Mouse (Mus musculus): ENCODE data around the gene Vsig1. TPM values are rescaled to one million over a fixed set of nuclear protein-coding genes. Genes with fewer than 3 reads are reported as not detected.

Vsig1 gene
- 0.19 and 0.89 TPM in 2 replicates for polyA plus RNA-seq (2014; fragmentation: Nextera tagmentation; extraction: Ambion mirVana)

DNA sequence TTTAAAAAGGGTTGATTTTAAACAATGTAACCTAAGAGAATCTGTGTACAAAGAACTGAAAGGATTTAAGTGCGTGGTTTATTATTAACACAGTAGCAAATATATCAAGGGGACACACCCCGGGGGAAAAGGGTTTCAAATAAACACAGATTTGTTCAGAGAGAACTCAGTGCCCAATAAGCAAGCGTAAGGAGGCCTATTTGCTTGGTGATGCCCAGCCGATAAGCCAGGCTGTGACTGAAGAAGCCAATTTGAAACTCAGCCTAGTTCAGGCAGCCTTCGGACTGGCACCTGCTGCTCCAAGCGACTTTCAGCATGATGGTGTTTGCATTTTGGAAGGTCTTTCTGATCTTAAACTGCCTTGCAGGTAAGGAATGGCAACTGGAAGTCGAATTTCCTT is at the start of gene Vsig1:
Gene Vsig1 (plus strand): TSS at position 249 of the 400 bp plus-strand sequence.
- H3K4me2 ChIP-seq (ENCODE audit: low read length): no peak within 1 kb of the TSS
- 46% methylated on average over 7 of the region's 7 CpGs for WGBS
- no peak within 1 kb of the TSS for H3K27ac ChIP-seq (ENCODE audit: low read depth)
- H3K4me3 ChIP-seq (ENCODE audit: low read depth, low read length): no peak within 1 kb of the TSS
- 0 out of 2 replicates have a peak, but pooled peaks cover 3% of the 10 kb centered on the region for H3K27me3 ChIP-seq (replicated peaks; ENCODE audit: control insufficient read depth, insufficient read depth, low read length)
- H3K4me1 ChIP-seq (replicated peaks; ENCODE audit: control insufficient read depth, insufficient read depth, low read length): no peaks in the 10 kb centered on the region
- H3K36me3 ChIP-seq (ENCODE audit: control insufficient read depth, insufficient read depth, low read length): no peaks in the 10 kb centered on the region
- ATAC-seq (replicated peaks; ENCODE audit: low FRiP score, low TSS enrichment, low read depth): no peak
- no peak within 1 kb of the TSS for H3K9ac ChIP-seq (ENCODE audit: low read length)
- no peak for DNase-seq (ENCODE audit: low spot score)
- no peaks in the 10 kb centered on the region for H3K9me3 ChIP-seq (ENCODE audit: control insufficient read depth, low read length)

DNA sequence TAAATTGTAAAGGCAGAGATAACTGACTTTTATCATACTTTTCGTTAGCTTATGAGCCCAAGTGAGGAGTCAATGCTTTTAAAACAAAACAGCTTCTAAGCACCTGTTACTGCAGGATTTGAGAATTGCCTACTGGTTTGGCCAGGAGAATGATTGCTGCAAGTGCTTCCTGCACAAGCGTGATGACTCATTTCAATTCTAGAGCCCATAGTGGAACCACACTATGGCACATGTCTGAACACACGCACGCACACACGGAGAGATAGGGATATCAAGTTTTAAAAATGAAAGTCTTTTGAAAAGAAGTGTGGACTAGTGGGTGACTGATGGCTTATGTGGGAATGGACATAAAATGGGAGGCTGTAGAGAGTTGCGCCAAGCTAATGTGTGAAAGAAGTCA is 44.6 kb upstream of the Vsig1 start:
- Histone ChIP-seq H3K4me3 (ENCODE audit: low read depth, low read length) (no peak overlapping the region), H3K4me2 (ENCODE audit: low read length) (no peak overlapping the region), H3K27ac (ENCODE audit: low read depth) (no peak overlapping the region), H3K9me3 (ENCODE audit: control insufficient read depth, low read length) (no peaks in the 10 kb centered on the region), H3K4me1 (replicated peaks; ENCODE audit: control insufficient read depth, insufficient read depth, low read length) (no peaks in the 10 kb centered on the region), H3K36me3 (ENCODE audit: control insufficient read depth, insufficient read depth, low read length) (no peaks in the 10 kb centered on the region), H3K9ac (ENCODE audit: low read length) (no peak overlapping the region), H3K27me3 (replicated peaks; ENCODE audit: control insufficient read depth, insufficient read depth, low read length) (no peaks in the 10 kb centered on the region)
- WGBS: 88% methylated on average over 6 of the region's 6 CpGs
- ATAC-seq (replicated peaks; ENCODE audit: low FRiP score, low TSS enrichment, low read depth) (no peak), DNase-seq (ENCODE audit: low spot score) (no peak)

DNA sequence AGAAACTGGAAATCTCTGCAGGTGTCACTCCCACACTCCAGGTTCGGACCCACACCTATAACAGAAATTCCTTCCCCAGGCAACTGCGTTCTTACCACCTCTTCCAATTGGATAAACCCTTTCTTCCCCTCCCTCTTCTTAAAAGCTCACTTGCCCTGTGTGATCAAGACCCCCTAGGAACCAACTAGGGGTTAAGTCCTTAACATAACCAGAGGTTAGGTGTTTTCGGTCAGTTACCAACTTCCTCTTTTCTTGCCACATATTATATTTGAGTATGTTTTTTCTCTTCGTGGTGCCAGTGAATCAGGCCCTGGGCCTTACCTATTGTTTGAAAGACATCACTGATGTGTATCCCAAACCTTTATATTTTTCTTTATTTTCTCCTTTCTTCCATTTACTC is 44.0 kb upstream of the Vsig1 start:
- H3K4me1 ChIP-seq (replicated peaks; ENCODE audit: control insufficient read depth, insufficient read depth, low read length): no peaks in the 10 kb centered on the region
- no peak overlapping the region for H3K27ac ChIP-seq (ENCODE audit: low read depth)
- no peaks in the 10 kb centered on the region for H3K9me3 ChIP-seq (ENCODE audit: control insufficient read depth, low read length)
- H3K4me3 ChIP-seq (ENCODE audit: low read depth, low read length): no peak overlapping the region
- H3K9ac ChIP-seq (ENCODE audit: low read length): no peak overlapping the region
- H3K36me3 ChIP-seq (ENCODE audit: control insufficient read depth, insufficient read depth, low read length): no peaks in the 10 kb centered on the region
- ATAC-seq (replicated peaks; ENCODE audit: low FRiP score, low TSS enrichment, low read depth) (no peak), DNase-seq (ENCODE audit: low spot score) (no peak)
- no peaks in the 10 kb centered on the region for H3K27me3 ChIP-seq (replicated peaks; ENCODE audit: control insufficient read depth, insufficient read depth, low read length)
- H3K4me2 ChIP-seq (ENCODE audit: low read length): no peak overlapping the region
- 86% methylated on average over 4 of the region's 4 CpGs for WGBS

DNA sequence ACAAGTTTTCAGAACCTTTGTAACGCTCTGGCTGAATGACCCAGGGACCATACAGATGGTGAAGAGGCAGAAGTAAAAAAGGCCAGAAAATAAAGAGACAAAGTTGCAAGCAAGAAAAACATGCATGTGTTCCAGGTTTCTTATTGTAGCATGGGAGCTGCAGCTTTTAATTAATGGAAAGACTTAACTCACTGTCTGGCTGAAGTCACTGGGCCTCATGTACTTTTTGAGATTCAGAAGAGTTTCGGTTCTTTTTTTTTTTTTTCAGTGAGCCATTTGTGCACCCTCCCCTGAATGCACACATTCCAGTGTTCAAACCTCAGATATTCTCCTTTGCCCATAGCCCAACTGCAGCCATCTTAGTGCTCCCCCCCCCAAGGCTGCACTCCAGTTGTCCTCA is 20.2 kb upstream of the Vsig1 start:
- 0 out of 2 replicates have a peak, but pooled peaks cover 3% of the 10 kb centered on the region for H3K27me3 ChIP-seq (replicated peaks; ENCODE audit: control insufficient read depth, insufficient read depth, low read length)
- H3K9me3 ChIP-seq (ENCODE audit: control insufficient read depth, low read length): no peaks in the 10 kb centered on the region
- DNase-seq (ENCODE audit: low spot score) (no peak), ATAC-seq (replicated peaks; ENCODE audit: low FRiP score, low TSS enrichment, low read depth) (no peak)
- 79% methylated on average over 2 of the region's 2 CpGs for WGBS
- H3K4me2 ChIP-seq (ENCODE audit: low read length): no peak overlapping the region
- H3K4me3 ChIP-seq (ENCODE audit: low read depth, low read length): no peak overlapping the region
- no peak overlapping the region for H3K9ac ChIP-seq (ENCODE audit: low read length)
- no peaks in the 10 kb centered on the region for H3K36me3 ChIP-seq (ENCODE audit: control insufficient read depth, insufficient read depth, low read length)
- H3K4me1 ChIP-seq (replicated peaks; ENCODE audit: control insufficient read depth, insufficient read depth, low read length): no peaks in the 10 kb centered on the region
- no peak overlapping the region for H3K27ac ChIP-seq (ENCODE audit: low read depth)

DNA sequence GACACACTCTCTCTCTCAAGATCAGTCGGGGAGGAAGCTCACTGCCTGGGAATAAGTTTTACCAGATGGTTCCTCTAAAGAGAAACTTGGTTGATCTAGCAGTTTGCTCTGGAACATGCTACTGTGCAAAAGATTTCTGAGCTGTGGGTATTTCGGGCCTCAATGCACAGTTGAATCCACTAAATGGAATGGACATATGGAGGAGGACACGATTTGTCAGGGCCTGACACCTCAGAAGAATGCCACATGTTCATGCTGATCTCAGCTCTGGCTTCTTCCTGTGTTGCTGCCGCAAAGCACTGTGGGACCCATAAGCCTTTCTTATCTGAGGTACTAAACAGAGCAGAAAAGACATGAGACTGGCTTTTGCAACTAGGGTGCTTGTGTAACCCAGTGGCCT is 15.6 kb upstream of the Vsig1 start:
- Histone ChIP-seq H3K27me3 (replicated peaks; ENCODE audit: control insufficient read depth, insufficient read depth, low read length) (0 out of 2 replicates have a peak, but pooled peaks cover 3% of the 10 kb centered on the region), H3K9me3 (ENCODE audit: control insufficient read depth, low read length) (no peaks in the 10 kb centered on the region), H3K9ac (ENCODE audit: low read length) (no peak overlapping the region), H3K27ac (ENCODE audit: low read depth) (no peak overlapping the region), H3K4me2 (ENCODE audit: low read length) (no peak overlapping the region), H3K36me3 (ENCODE audit: control insufficient read depth, insufficient read depth, low read length) (no peaks in the 10 kb centered on the region), H3K4me1 (replicated peaks; ENCODE audit: control insufficient read depth, insufficient read depth, low read length) (no peaks in the 10 kb centered on the region), H3K4me3 (ENCODE audit: low read depth, low read length) (no peak overlapping the region)
- 77% methylated on average over 4 of the region's 4 CpGs for WGBS
- ATAC-seq (replicated peaks; ENCODE audit: low FRiP score, low TSS enrichment, low read depth) (no peak), DNase-seq (ENCODE audit: low spot score) (no peak)

DNA sequence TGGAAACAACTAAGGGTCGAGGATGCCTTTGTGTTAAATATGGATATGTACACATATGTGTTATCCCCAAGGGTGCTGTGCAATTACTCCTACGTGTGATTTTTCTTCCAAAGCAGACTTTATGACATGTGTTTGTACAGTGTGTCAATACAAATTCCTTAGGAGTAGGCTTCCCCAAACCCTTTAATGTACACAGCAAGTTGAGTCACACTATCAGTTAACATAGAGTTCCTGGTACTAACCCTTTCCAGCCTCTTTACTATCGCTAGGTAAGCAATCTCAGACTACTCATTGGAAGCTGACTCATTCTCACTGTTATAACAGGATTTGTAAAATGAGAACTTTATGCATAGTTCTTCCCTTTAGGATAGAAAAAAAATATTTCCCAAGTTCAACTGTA is 3.9 kb upstream of the Vsig1 start:
- DNase-seq (ENCODE audit: low spot score) (no peak), ATAC-seq (replicated peaks; ENCODE audit: low FRiP score, low TSS enrichment, low read depth) (no peak)
- H3K27me3 ChIP-seq (replicated peaks; ENCODE audit: control insufficient read depth, insufficient read depth, low read length): no peaks in the 10 kb centered on the region
- no peaks in the 10 kb centered on the region for H3K4me1 ChIP-seq (replicated peaks; ENCODE audit: control insufficient read depth, insufficient read depth, low read length)
- no peak overlapping the region for H3K4me3 ChIP-seq (ENCODE audit: low read depth, low read length)
- no peaks in the 10 kb centered on the region for H3K9me3 ChIP-seq (ENCODE audit: control insufficient read depth, low read length)
- H3K27ac ChIP-seq (ENCODE audit: low read depth): no peak overlapping the region
- H3K36me3 ChIP-seq (ENCODE audit: control insufficient read depth, insufficient read depth, low read length): no peaks in the 10 kb centered on the region
- 73% methylated on average over 3 of the region's 3 CpGs for WGBS
- no peak overlapping the region for H3K4me2 ChIP-seq (ENCODE audit: low read length)
- no peak overlapping the region for H3K9ac ChIP-seq (ENCODE audit: low read length)

DNA sequence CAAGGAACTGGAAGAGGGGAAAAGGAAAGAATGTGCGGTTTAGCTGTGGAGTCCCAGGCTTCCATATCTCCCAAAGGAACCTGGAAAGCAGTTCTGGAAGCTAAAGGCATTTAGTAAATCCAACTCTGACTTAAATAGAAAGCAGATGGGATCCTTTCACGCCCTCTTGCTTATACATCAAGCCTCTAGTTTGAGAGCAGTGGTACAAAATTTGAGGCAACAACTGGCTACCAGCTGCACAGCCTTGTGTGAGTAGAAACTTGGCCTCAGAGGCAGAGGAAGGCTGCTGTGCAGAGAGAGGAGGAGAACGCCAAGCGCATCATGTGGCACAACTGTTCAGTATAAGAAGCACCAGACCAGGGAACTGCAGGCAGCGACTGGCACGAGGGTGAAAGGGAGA is 13.9 kb downstream of the Vsig1 start:
- H3K9me3 ChIP-seq (ENCODE audit: control insufficient read depth, low read length): no peaks in the 10 kb centered on the region
- 78% methylated on average over 6 of the region's 6 CpGs for WGBS
- no peak overlapping the region for H3K4me2 ChIP-seq (ENCODE audit: low read length)
- no peak overlapping the region for H3K4me3 ChIP-seq (ENCODE audit: low read depth, low read length)
- H3K9ac ChIP-seq (ENCODE audit: low read length): no peak overlapping the region
- no peak overlapping the region for H3K27ac ChIP-seq (ENCODE audit: low read depth)
- 0 out of 2 replicates have a peak, but pooled peaks cover 15% of the 10 kb centered on the region for H3K27me3 ChIP-seq (replicated peaks; ENCODE audit: control insufficient read depth, insufficient read depth, low read length)
- H3K36me3 ChIP-seq (ENCODE audit: control insufficient read depth, insufficient read depth, low read length): no peaks in the 10 kb centered on the region
- ATAC-seq (replicated peaks; ENCODE audit: low FRiP score, low TSS enrichment, low read depth) (no peak), DNase-seq (ENCODE audit: low spot score) (no peak)
- H3K4me1 ChIP-seq (replicated peaks; ENCODE audit: control insufficient read depth, insufficient read depth, low read length): no peaks in the 10 kb centered on the region

DNA sequence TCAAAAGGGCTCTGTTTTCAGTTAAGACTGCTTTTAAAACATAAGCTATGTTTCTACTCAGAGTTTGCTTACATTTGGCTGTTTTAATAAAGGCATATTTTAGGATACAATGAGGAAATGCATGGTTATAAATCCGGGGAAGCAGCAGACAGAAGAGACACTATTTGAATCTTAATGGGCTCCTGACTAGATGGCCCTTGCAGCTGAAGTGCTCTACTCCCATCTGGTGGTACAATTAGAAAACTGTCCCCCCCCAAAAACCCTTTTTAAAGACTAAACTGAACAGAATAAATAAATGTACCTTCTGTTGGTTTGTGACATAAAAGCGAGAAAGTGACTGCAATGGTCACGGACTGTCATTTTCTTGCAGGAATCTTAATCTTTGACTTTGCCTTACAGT is 24.7 kb downstream of the Vsig1 start:
- Histone ChIP-seq H3K9me3 (ENCODE audit: control insufficient read depth, low read length) (no peaks in the 10 kb centered on the region), H3K27me3 (replicated peaks; ENCODE audit: control insufficient read depth, insufficient read depth, low read length) (peaks cover 4% of the 10 kb centered on the region; the same call in 1 of the 2 replicates), H3K4me2 (ENCODE audit: low read length) (no peak overlapping the region), H3K27ac (ENCODE audit: low read depth) (no peak overlapping the region), H3K4me3 (ENCODE audit: low read depth, low read length) (no peak overlapping the region), H3K36me3 (ENCODE audit: control insufficient read depth, insufficient read depth, low read length) (no peaks in the 10 kb centered on the region), H3K9ac (ENCODE audit: low read length) (no peak overlapping the region), H3K4me1 (replicated peaks; ENCODE audit: control insufficient read depth, insufficient read depth, low read length) (no peaks in the 10 kb centered on the region)
- no peak for ATAC-seq (replicated peaks; ENCODE audit: low FRiP score, low TSS enrichment, low read depth)
- WGBS: 69% methylated on average over 3 of the region's 3 CpGs
- no peak for DNase-seq (ENCODE audit: low spot score)

DNA sequence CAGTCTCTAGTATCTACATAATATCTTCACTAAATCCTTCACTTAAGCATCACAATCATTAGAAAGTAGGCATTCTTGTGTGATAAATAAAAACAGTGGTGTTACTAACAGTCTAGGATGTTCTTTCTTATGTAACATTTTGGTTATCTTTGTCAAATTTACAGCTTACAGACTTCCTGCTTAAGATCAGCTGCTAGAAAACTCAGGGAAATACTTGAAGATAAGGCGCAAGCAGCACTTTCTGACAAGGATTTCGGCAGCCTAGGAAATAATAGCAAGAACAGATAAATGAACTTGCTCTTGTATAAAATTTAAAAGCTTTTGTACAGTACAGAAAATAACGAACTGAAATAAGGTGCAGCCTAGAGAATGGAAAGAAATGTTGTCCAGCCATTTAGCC is 25.9 kb downstream of the Vsig1 start:
- no peak overlapping the region for H3K27ac ChIP-seq (ENCODE audit: low read depth)
- DNase-seq (ENCODE audit: low spot score): no peak
- WGBS: 75% methylated on average over 3 of the region's 3 CpGs

More for the DNA sequence above, 25.9 kb downstream of the Vsig1 start:
- H3K27me3 ChIP-seq (replicated peaks; ENCODE audit: control insufficient read depth, insufficient read depth, low read length): peaks cover 4% of the 10 kb centered on the region; the same call in 1 of the 2 replicates
- H3K4me3 ChIP-seq (ENCODE audit: low read depth, low read length): no peak overlapping the region
- no peaks in the 10 kb centered on the region for H3K36me3 ChIP-seq (ENCODE audit: control insufficient read depth, insufficient read depth, low read length)
- ATAC-seq (replicated peaks; ENCODE audit: low FRiP score, low TSS enrichment, low read depth): no peak
- no peaks in the 10 kb centered on the region for H3K4me1 ChIP-seq (replicated peaks; ENCODE audit: control insufficient read depth, insufficient read depth, low read length)
- no peak overlapping the region for H3K9ac ChIP-seq (ENCODE audit: low read length)
- no peak overlapping the region for H3K4me2 ChIP-seq (ENCODE audit: low read length)
- no peaks in the 10 kb centered on the region for H3K9me3 ChIP-seq (ENCODE audit: control insufficient read depth, low read length)

Measured in intestine, embryonic 14.5 days (tissue).